Mouse (Mus musculus) liver, embryonic 14.5 days (tissue): Measurements from ENCODE around the gene Tmed4. TPM values are rescaled to one million over a fixed set of nuclear protein-coding genes. Genes with fewer than 3 reads are reported as not detected.

ENCODE experiments used
- ATAC-seq: fragments of 200-750 bp; cut with Nextera tagmentation; 2 replicates; pipeline ENCODE4 v1.8.0; 2017; ENCODE audit warnings: moderate number of reproducible peaks, mild to moderate bottlenecking, moderate library complexity; ENCODE audit not compliant: insufficient read depth
- DNase-seq, 3 experiments: peaks; one replicate each; pipeline ENCODE4 v3.0.0-alpha.2; 2012 to 2013; ENCODE audit warnings: low read depth in 3 of 3, low spot score in 3 of 3
- H3K27ac ChIP-seq: fragments of 300-500 bp; sonication (generic); 2 replicates; pipeline ENCODE4 v1.5.1; 2014; ENCODE audit warnings: moderate library complexity, mild to moderate bottlenecking, control low read depth, inconsistent platforms
- H3K27me3 ChIP-seq: fragments of 300-500 bp; sonication (generic); 2 replicates; pipeline ENCODE4 v1.6.1; 2014; ENCODE audit warnings: mild to moderate bottlenecking, low read length, moderate library complexity; ENCODE audit not compliant: control insufficient read depth, insufficient read depth
- H3K36me3 ChIP-seq: fragments of 300-500 bp; sonication (generic); replicated peaks from 2 replicates; pipeline ENCODE4 v1.6.1; 2014; ENCODE audit warnings: low read depth; ENCODE audit not compliant: control insufficient read depth, insufficient read depth
- H3K4me1 ChIP-seq, 2 experiments: fragments of 200-500 bp in 1 of 2; fragments of 300-500 bp in 1 of 2; sonication (generic) in 1 of 2; replicated peaks; 2 replicates each; pipeline ENCODE4 v1.6.1; 2012 to 2014; ENCODE audit warnings: antibody characterized with exemption in 1 of 2, inconsistent platforms in 1 of 2, low read length in 1 of 2; ENCODE audit not compliant: control insufficient read depth in 2 of 2, insufficient read depth in 2 of 2
- H3K4me2 ChIP-seq: fragments of 300-500 bp; sonication (generic); 2 replicates; pipeline ENCODE4 v1.6.1; 2014; ENCODE audit warnings: low read depth, mild to moderate bottlenecking, control low read depth, moderate library complexity
- H3K4me3 ChIP-seq, 2 experiments: fragments of 200-500 bp in 1 of 2; fragments of 300-500 bp in 1 of 2; sonication (generic) in 1 of 2; 2 replicates each; pipeline ENCODE4 v1.5.1; 2012 to 2014; ENCODE audit warnings: low read depth in 2 of 2, low read length in 2 of 2, mild to moderate bottlenecking in 2 of 2, control low read depth in 1 of 2, inconsistent platforms in 1 of 2, moderate library complexity in 1 of 2; ENCODE audit not compliant: insufficient read depth in 1 of 2
- H3K9ac ChIP-seq: fragments of 300-500 bp; sonication (generic); replicated peaks from 2 replicates; pipeline ENCODE4 v1.6.1; 2014; ENCODE audit warnings: mild to moderate bottlenecking, control low read depth, moderate library complexity
- H3K9me3 ChIP-seq: fragments of 300-500 bp; sonication (generic); 2 replicates; pipeline ENCODE4 v1.6.1; 2016; ENCODE audit warnings: low read length, mixed read lengths; ENCODE audit not compliant: control insufficient read depth
- CTCF ChIP-seq: IDR thresholded peaks from 2 replicates; pipeline ENCODE4 v1.5.1; 2016; ENCODE audit warnings: antibody characterized with exemption, low read depth, control low read depth
- EP300 ChIP-seq: IDR thresholded peaks from 2 replicates; pipeline ENCODE4 v1.6.1; 2016; ENCODE audit warnings: antibody characterized with exemption, low read depth
- WGBS: fragments of 180-500 bp; shearing (Covaris S2); extraction: QIAGEN DNeasy Blood & Tissue Kit; methylation state at CpG from one replicate; pipeline ENCODE4 v1.1.7; 2014; ENCODE audit not compliant: insufficient replicate concordance; 5-methylcytosine and 5-hydroxymethylcytosine counted together
- polyA plus RNA-seq, 2 experiments: library from polyadenylated mRNA; depleted of rRNA in 1 of 2; stranded (reverse) in 1 of 2; unstranded in 1 of 2; fragments of >200 nt; fragmentation: Nextera tagmentation in 1 of 2; extraction: Ambion mirVana in 1 of 2; gene quantifications; 2 replicates each; pipeline versions ENCODE4 v1.2.1 to v1.2.3; 2012 to 2014

Gene Tmed4
- polyA plus RNA-seq, 2 experiments = 28.3 to 37.4 TPM

GRCm38 (mm10) chr11:6252248-6252647, 22.4 kb downstream of the Tmed4 start:
- H3K4me2 ChIP-seq = no peak overlapping the region
- WGBS = 59% methylated on average over 5 of the region's 5 CpGs
- H3K9me3 ChIP-seq = no peaks in the 10 kb centered on the region
- no peak overlapping the region for H3K27ac ChIP-seq
- no peak overlapping the region for H3K9ac ChIP-seq
- ATAC-seq (no peak), DNase-seq (no peak)
- H3K4me1 ChIP-seq = no peaks in the 10 kb centered on the region
- no peaks in the 10 kb centered on the region for H3K27me3 ChIP-seq
- no peak overlapping the region for H3K4me3 ChIP-seq
- TF ChIP-seq CTCF = no peak
- TF ChIP-seq EP300 = no peak
- H3K36me3 ChIP-seq = no peaks in the 10 kb centered on the region

- ATAC-seq = no peak
- TF ChIP-seq EP300 (no peak), CTCF (no peak)
- Histone ChIP-seq H3K36me3 (no peaks in the 10 kb centered on the region), H3K4me1 (no peaks in the 10 kb centered on the region), H3K4me2 (no peak overlapping the region), H3K9ac (no peak overlapping the region), H3K4me3 (no peak overlapping the region), H3K9me3 (no peaks in the 10 kb centered on the region), H3K27me3 (no peaks in the 10 kb centered on the region), H3K27ac (no peak overlapping the region)
- WGBS = 49% methylated on average over 16 of the region's 19 CpGs
- no peak for DNase-seq
Observed at GRCm38 (mm10) chr11:6244707-6245106, 30.0 kb downstream of the Tmed4 start.

- no peak overlapping the region for H3K4me3 ChIP-seq
- H3K27ac ChIP-seq = no peak overlapping the region
- no peak overlapping the region for H3K4me2 ChIP-seq
- H3K36me3 ChIP-seq = no peaks in the 10 kb centered on the region
- no peak for DNase-seq
- H3K4me1 ChIP-seq = no peaks in the 10 kb centered on the region
- H3K9me3 ChIP-seq = peaks cover 3% of the 10 kb centered on the region; the same call in 1 of the 2 replicates
- H3K27me3 ChIP-seq = no peaks in the 10 kb centered on the region
- no peak overlapping the region for H3K9ac ChIP-seq
- TF ChIP-seq EP300 (no peak), CTCF (no peak)
- no peak for ATAC-seq
- WGBS = 60% methylated on average over 4 of the region's 4 CpGs
Observed at GRCm38 (mm10) chr11:6233025-6233424, 41.6 kb downstream of the Tmed4 start.

- H3K4me3 ChIP-seq = no peak within 1 kb of the TSS
- DNase-seq = no peak
- 62% methylated on average over 7 of the region's 7 CpGs for WGBS
- ATAC-seq = no peak
- no peaks in the 10 kb centered on the region for H3K4me1 ChIP-seq
- no peak within 1 kb of the TSS for H3K27ac ChIP-seq
- H3K4me2 ChIP-seq = no peak within 1 kb of the TSS
- no peaks in the 10 kb centered on the region; the same call in 1 of the 2 replicates for H3K9me3 ChIP-seq
- no peak for TF ChIP-seq EP300
- no peak for TF ChIP-seq CTCF
- H3K27me3 ChIP-seq = no peaks in the 10 kb centered on the region
- no peak within 1 kb of the TSS for H3K9ac ChIP-seq
- H3K36me3 ChIP-seq = no peaks in the 10 kb centered on the region
Observed at GRCm38 (mm10) chr11:6230012-6230411, 44.7 kb downstream of the Tmed4 start, which contains the start of gene Npc1l1. Gene Npc1l1 (minus strand): TSS chr11:6230143.

GRCm38 (mm10) chr11:6224541-6225229, 50.0 kb downstream of the Tmed4 start:
- DNase-seq (no peak), ATAC-seq (no peak)
- no peak overlapping the region for H3K4me2 ChIP-seq
- no peak overlapping the region for H3K9ac ChIP-seq
- no peaks in the 10 kb centered on the region for H3K36me3 ChIP-seq
- no peak overlapping the region for H3K27ac ChIP-seq
- no peaks in the 10 kb centered on the region for H3K4me1 ChIP-seq
- H3K27me3 ChIP-seq = no peaks in the 10 kb centered on the region
- no peak for TF ChIP-seq EP300
- no peak for TF ChIP-seq CTCF
- WGBS = 64% methylated on average over 14 of the region's 14 CpGs
- H3K9me3 ChIP-seq = no peaks in the 10 kb centered on the region
- H3K4me3 ChIP-seq = no peak overlapping the region
